Mouse (Mus musculus): ENCODE results near the gene U2af2.
"Not testable (repeated sequence)": the region's sequence is repeated elsewhere in the genome, so short reads cannot be mapped to it uniquely, and the experiment has no call there.

The U2af2 gene

DNA sequence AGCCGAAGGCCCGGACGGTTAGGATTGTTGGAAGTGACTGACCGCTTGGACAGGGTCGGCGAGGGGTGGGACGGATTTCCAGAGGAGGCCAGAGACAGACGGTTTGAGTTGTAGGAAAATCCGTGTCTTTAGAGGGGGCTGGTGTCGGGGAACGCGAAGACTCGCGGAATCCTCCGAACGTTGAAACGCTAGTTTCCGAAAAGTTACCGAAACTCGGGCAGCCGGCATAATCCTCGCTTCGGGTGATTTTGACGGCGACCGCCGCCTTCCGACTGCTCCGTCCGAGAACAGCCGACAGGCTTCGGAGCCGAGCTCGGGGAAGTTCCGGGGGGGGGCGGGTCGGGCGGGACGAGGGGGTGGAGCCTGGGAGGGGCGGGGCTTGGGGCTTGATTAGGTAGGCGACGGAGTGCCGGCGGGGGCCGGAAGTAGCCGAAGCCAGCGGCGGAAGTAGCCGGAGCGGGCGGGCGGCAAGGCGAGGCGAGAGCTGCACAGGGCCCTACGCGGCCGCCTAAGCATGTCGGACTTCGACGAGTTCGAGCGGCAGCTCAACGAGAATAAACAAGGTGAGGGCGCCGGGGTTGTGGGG lies at the start of gene U2af2:
Gene U2af2 (plus strand): TSS at position 370 of the 586 bp plus-strand sequence.
- DNase-seq = peak; percentile 92

DNA sequence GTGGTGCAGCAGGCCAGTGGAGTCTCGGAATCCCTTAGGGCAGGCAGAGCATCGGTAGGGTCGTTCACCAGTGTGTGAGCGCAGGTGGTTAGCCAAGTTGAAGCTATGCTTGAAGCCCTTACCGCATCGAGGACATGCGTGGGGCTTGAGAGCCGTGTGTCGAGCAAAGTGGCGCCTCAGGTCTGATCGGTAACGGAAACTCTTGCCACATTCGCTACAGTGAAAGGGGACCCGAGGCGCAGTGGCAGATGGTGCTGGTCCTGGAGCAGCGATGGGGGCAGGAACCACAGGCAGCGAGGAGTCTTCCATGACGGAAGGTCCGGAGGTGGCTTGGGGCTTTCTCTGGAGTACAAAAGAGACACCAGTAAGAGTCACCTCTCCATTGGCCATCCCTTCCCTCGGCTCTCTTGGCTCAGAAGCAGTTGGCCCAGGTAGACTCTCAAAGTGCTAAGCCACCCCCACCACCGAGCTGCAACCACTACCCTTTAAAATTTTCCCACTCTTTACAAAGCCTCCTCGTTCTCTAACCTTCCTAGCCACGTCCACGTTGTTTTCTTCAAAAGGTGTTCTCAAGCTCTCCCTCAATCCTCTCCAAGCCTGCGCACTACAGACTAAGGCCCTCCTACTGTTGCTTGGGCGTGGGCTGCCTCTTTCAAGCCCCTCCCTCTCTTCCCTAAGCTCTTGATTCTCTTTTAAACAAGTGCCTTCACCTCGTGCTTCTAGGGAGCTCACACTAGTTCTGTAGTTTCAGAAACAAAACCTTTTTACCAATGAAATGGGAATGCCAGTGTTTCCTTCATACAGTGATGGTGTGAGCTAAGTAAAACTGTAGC lies 49.0 kb upstream of the U2af2 start:
- DNase-seq = no peak

DNA sequence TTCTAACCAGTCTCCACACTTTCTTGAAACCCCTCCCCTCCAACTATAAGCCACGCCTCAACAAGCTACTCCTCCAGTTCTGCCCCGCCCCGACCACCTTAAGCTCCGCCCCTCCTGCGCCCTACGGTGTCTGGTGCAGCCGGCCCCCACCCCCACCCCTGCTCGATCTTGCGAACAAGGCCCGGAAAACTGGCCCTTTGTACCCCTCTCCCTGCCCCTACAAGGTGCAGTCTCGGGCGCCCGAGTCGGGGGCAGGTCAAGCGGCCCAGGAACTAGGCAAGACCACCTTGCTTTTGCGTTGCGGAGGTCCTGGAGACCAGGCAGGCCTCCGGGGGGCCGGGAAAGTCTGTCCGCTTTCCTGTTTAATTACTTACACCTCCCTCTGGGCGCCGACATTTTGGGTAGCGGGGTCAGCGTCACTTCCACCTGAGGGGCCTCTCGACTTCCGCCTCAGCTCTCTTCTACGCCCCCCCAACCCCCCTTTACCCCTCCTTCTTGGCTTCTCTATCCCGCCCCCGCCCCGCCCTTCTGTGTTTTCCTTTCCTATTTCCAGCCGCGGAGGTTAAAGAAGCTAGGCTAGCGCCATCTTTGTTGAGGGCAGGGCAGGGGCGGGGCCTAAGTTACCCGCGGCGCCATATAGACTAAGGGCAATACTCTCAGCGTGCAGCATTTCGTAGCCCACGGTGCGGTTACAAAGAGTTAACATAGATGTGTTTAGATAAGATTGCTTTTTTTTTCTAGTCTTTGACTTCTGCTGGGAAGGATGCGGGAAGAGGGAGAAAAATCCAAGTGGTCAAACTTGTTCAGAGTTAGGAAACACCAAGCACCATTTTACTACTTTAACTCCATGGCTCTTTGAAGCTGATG lies 47.5 kb upstream of the U2af2 start, which contains the start of the genes Zfp524 and Fiz1:
Gene Zfp524 (plus strand): TSS at position 165 of the 867 bp plus-strand sequence.
Gene Fiz1 (minus strand): TSS at position 447 of the 867 bp plus-strand sequence.
- DNase-seq = peak; percentile 97

DNA sequence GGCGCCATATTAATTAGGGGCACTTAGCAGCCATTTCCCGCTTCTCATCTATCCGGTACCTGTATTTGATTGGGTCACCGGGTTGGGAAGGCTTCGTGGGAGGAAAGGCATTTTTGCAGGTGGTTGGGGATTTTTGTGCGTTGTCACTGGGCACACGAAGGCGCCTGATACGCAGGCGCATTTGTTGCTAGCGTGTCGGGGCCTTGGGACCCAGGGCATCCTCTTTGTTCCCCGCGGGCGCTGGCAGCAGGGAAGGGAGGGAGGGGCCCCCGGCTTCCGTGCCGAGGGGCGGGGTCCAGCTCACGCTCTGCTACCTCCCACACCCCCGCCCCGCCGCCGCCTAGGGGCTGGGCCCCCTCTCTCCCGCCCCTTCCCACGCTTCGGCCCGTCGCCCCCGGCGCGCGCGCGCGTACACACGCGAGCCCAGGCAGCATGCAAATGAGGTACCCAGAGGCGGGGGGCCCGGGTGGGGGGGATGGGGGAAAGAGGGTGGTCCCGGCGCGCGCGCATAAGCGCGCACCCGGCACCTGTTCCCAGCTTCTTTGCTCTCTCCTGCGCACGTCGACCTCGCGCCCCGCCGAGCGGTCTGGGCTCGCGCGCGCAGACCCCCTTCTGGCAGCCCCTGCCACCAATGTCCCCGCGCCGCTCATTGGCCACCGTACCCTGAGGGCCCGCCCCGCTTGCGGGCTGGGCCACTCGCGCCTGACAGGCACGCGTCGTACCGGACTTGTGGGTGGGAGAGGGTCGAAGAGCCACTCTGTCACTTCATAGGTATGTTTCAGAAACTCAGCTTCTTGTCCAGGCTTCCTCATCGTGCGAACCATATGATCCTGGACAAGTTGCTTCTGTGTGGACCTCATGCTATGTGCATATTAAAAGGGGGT lies 46.6 kb upstream of the U2af2 start, which contains the start of gene Gm44973:
Gene Gm44973 (plus strand): TSS at position 379 of the 884 bp plus-strand sequence.
- DNase-seq = peak; percentile 95

DNA sequence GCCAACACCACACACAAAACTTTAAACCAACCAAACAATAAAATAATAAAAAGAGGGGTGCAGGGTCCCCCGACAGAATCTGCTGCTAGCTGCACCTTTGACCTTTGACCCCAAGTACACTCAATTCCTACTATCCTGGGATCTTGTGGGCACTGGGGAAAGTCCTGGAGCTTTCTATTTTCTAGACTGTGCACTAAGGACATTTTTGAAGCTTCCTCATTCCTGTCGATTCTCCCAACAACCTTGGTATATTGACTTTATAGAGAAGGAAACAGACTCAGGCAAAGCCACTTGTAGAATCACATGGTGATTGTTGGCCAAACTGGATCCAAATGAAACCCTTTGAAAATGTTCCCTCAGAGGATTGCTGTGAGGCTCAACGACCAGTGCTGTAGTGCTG lies 45.9 kb upstream of the U2af2 start:
- no peak for DNase-seq

DNA sequence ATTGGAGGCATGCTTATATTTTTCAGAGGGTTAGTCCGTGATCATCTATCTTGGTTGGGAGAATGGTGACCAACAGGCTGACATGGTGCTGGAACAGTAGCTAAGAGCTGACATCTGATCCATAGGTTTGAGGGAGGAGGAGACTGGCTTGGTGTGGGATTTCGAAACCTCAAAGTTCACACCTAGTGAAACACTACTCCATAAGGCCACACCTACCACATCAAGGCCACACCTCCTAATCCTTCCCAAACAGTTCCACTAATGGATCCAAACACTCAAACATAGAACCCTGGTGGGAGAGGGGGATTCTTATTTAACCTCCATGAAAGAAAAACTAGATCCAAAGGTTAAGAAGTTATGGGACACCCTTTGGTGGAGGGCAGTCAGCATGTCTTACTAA lies 45.0 kb upstream of the U2af2 start:
- no peak for DNase-seq

DNA sequence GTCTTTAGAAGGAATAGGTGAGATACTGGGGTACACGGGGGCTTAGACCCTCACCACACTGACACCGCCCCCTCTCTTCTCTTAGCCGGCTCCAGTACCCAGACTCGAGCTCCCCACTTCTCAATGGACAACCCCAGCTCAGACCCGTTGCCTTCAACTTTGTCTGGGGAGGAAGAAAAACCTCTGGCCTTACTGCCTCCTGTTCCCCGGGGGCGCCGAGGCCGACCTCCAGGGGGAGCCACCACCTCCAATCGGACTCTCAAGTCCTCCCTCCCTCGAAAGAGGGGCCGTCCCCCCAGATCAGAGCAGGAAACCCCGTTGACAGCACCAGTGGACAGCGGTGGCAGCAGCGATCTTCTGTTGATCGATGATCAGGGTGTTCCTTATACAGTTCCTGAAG lies 44.6 kb upstream of the U2af2 start:
- DNase-seq = no peak

DNA sequence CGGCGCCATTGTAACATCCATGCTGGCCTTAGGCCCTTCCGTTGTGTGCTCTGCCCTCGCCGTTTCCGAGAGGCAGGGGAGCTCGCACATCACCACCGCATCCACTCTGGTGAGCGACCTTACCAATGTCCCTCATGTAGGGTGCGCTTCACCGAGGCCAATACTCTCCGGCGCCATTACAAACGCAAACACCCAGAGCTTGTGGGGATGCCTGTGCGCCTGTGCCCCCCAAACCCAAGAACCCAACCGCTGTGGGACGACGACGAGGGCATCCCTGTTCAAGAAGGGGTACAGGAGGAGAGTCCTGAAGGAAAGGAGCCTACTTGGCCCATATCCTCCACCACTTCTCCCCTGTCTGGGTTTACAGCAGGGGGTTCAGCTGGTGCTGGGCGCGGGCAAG lies 44.0 kb upstream of the U2af2 start:
- DNase-seq = no peak

DNA sequence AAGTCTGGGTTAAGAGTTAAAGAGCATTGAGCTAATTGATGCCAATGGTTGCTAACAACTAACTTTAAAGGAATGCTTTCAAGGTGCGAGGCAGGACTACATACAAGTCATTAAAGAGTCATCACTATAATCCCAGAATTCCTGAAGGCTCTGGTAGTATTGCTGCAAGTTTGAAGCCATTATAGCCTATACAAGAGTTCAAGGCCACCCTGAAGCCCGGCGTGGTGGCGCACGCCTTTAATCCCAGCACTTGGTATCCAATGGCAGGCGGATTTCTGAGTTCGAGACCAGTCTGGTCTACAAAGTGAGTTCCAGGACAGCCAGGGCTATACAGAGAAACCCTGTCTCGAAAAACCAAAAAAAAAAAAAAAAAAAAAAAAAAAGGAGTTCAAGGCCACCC lies 42.4 kb upstream of the U2af2 start:
- DNase-seq = not testable (repeated sequence)

DNA sequence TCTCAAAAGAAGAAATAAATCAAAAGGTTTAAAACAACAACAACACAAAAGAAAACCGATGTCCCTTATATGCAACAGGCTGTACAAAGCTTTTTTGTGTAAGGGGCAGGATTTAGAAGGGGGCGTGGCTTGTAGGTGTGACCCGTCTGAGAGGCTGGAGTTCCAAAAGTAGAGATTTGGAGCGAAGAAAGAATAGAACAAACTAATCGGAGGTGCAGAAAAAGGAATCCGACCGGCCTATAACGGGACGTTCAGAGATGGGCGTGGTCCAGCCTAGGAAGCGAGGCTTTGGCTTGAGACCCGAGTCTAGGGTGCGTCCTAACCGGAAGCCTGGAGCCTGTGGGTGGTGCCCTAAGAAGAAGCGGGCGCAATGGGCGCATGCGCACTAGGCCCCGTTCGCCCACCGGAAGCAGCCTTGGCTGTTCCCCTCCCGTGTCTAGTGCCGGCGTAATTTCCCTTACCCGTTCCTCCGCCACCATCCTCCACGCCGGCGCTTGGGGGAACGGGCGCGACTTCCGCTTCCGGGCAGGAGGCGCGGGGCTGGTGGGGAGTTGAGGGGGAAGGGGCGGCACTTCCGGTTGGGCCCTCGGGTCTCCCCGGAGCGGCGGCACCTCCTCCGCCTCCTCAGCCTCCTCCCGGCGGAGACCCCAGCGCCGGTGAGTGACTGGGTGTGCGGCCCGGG lies 41.8 kb upstream of the U2af2 start, which contains the start of the genes Zfp865 and Ccdc106:
Gene Zfp865 (plus strand): TSS at position 377 of the 682 bp plus-strand sequence.
Gene Ccdc106 (plus strand): TSS at position 554 of the 682 bp plus-strand sequence.
- peak; percentile 99 for DNase-seq

DNA sequence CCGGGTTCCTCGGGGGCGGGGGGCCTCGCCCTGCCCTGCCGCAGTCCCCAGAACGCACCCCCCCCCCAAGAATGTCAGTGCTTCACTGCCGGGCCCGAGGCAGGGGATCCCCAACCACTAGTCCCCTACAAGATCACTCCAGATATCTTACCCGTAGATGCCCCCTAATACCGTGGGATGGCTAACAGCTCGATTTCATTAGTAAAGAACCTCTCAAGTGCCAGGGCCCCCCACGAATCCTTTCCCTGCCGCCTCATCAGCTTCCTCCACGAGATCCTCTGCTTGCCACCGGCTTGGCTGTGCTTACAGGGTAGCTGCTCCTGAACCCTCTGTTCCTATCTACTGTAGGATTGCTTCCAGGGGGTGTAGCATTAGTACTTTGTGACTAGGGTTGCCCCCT lies 41.3 kb upstream of the U2af2 start:
- DNase-seq = no peak

DNA sequence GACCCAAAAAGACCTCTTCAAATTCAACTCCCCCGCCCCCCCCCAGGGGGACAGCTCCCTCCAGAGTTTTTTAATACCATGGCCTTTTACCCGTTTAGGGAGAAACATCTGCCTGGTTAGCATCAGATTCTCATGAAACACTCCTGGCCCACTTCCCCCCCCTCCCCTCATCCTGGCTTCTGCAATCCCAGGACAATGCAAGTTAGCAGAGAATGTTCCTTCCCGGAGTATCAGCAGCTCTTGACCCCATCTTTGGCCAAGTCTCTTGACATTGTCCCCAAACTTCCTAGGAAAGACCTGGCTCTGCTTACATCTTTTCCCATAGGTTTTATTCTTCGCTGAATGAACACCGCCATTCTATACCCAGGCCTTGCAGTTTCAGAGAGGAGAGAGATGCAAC lies 40.7 kb upstream of the U2af2 start:
- no peak for DNase-seq

DNA sequence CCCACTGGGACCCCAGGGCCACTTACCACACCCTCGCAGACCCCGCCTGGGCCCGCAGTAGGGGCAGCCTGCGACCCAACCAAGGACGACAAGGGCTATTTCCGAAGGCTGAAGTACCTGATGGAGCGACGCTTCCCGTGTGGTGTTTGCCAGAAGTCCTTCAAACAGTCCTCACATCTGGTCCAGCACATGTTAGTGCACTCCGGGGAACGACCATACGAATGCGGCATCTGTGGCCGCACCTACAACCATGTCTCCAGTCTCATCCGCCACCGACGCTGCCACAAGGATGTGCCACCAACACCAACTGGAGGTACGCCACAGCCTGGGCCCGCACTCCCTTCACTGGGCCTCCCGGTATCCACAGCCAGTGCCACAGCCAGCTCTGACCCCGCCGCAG lies 32.4 kb upstream of the U2af2 start:
- no peak for DNase-seq

DNA sequence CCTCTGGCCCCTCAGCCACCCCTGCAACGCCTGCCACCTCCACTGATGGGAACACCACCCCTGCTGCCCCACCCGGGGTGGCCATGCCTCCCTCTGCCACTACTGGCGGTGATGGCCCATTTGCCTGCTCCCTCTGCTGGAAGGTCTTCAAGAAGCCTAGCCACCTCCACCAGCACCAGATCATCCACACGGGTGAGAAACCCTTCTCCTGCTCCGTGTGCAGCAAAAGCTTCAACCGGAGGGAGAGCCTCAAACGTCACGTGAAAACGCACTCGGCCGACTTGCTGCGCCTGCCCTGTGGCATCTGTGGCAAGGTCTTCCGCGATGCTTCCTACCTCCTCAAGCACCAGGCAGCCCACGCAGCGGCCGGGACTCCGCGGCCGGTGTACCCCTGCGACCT lies 32.0 kb upstream of the U2af2 start:
- DNase-seq = no peak

DNA sequence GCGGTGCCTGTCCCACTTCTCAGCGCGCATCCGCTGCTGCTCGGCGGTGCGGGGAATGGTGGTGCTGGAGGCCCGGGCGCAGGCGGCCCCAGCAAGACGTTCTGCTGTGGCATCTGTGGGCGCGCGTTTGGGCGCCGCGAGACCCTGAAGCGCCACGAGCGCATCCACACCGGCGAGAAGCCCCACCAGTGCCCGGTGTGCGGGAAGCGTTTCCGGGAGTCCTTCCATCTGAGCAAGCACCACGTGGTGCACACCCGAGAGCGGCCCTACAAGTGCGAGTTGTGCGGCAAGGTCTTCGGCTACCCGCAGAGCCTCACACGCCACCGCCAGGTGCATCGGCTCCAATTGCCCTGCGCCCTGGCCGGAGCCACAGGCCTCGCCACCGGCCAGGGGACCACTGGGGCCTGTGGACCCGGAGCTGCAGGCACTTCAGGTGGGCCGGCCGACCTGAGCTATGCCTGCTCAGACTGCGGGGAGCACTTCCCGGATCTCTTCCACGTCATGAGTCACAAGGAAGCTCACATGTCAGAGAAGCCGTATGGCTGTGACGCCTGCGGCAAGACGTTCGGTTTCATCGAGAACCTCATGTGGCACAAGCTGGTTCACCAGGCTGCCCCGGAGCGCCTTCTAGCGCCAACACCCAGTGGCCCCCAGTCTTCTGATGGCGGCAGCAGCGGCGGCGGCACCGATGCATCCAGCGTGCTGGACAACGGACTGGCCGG lies 31.2 kb upstream of the U2af2 start:
- DNase-seq = no peak

DNA sequence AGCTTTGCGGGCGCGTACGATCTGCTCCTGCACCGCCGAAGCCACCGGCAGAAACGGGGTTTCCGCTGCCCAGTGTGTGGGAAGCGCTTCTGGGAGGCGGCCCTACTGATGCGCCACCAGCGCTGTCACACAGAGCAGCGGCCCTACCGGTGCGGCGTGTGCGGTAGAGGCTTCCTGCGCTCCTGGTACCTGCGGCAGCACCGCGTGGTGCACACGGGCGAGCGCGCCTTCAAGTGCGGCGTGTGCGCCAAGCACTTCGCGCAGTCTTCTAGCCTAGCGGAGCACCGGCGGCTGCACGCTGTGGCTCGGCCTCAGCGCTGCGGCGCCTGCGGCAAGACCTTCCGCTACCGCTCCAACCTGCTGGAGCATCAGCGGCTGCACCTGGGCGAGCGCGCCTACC lies 30.4 kb upstream of the U2af2 start:
- DNase-seq = no peak

DNA sequence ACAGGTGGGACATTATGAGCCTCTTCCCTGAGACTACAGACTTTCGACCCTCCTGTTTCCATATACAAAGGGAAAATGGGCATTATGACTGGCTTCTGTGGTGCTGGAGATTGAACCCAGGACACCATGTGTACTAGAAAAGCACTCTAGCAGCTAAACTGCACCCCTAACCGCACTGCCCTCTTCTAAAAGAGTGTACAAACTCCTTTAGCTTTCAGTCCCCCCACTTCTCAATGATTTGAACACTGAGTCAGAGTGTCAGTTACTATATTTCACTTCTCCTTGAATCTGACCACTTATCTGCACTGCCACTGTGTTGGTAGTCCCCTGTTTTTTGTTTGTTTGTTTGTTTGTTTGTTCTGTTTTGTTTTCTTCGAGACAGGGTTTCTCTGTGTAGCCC lies 28.1 kb upstream of the U2af2 start, which contains the start of gene 4632433K11Rik:
Gene 4632433K11Rik (plus strand): TSS at position 301 of the 400 bp plus-strand sequence.
- no peak for DNase-seq

DNA sequence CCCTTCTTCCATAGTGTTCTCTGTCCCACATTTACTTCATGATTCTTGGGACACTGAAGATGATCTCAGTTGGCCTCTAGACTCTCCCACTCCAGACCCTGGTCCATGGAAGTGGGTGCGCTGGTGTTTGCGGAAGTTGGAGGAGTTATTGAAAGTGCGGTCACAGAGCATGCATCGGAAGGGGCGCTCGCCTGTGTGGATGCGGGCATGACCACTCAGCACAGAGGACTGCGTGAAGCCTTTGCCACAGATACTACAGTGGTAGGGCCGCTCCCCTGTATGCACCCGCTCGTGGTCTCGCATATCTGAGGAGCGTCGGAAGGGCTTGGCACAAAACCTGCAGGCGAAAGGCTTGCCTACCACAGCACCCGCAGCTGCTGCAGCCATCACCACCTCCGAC lies 26.3 kb upstream of the U2af2 start:
- DNase-seq = no peak

DNA sequence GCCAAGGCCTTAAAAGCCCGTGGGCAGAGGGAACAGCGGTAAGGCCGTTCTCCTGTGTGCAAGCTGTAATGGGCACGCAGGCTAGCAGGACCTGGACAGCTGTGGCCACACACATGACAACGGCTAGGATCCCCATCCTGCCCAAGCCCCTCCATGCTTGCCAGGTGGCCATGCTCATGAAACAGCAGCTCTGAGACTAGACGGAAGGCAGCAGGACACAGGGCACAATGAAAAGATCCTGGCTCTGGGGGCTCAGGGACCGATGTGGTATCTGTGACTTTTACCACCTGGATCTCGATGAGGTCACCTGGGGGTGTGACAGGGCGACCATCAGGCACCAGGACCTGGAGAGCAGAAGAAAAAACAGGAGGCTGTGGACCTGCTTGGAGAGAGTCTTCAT lies 25.8 kb upstream of the U2af2 start:
- no peak for DNase-seq

DNA sequence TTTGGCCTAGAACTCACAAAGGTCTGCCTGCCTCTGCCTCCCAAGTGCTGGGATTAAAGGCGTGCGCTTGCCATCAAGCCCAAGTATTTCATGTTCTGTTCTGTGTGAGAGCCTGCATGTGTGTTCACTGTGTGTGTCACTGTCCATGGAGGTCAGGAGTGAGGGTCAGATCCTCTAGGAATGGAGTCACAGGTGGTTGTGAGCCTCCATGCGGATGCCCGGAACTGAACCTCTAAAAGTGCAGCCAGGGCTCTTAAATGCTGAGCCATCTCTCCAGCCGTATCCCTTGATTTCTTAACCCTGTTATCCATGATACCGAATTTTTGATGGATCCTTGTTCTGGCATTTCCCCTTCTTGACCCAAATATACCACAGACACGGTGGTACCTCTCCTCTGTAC lies 24.9 kb upstream of the U2af2 start:
- no peak for DNase-seq

DNA sequence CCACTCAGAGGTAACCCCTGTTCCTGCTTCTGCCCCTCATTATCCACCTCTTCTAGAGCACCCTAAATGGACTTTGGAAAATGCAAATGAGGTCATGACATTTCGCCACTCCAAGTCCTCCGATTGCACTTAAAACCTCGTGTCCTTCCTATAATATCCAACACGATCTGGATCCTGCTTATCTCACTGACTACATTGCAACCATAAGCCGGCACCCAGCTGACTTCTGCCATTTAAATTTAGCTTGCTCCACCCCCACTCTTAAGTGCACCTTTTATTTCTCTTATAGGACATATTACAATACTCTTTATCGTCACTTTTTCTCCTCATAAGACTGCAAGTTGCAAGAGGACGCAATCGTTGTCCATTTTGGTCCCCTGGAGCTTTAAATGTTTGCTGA lies 24.5 kb upstream of the U2af2 start:
- DNase-seq = no peak

Data from kidney, adult 11 months (tissue).